Mouse (Mus musculus) embryonic facial prominence, embryonic 14.5 days (tissue): ENCODE measurements around the gene 4930469K13Rik. TPM values are rescaled to one million over a fixed set of nuclear protein-coding genes. Genes with fewer than 3 reads are reported as not detected.

ENCODE experiments used
- ATAC-seq: fragments of 200-750 bp; cut with Nextera tagmentation; 2 replicates; pipeline ENCODE4 v1.8.0; 2017; ENCODE audit warnings: low read depth, moderate number of reproducible peaks, moderate TSS enrichment
- DNase-seq: peaks from one replicate; pipeline ENCODE4 v3.0.0-alpha.2; 2015; ENCODE audit warnings: low spot score
- H3K27ac ChIP-seq: fragments of 300-500 bp; sonication (generic); replicated peaks from 2 replicates; pipeline ENCODE4 v1.5.1; 2014; ENCODE audit warnings: low read depth, mild to moderate bottlenecking, low read length, moderate library complexity
- H3K27me3 ChIP-seq: fragments of 300-500 bp; sonication (generic); replicated peaks from 2 replicates; pipeline ENCODE4 v1.6.1; 2014; ENCODE audit warnings: low read length; ENCODE audit not compliant: control insufficient read depth, insufficient read depth
- H3K36me3 ChIP-seq: fragments of 300-500 bp; sonication (generic); 2 replicates; pipeline ENCODE4 v1.6.1; 2014; ENCODE audit warnings: low read length, mixed read lengths; ENCODE audit not compliant: control insufficient read depth, insufficient read depth
- H3K4me1 ChIP-seq: fragments of 300-500 bp; sonication (generic); 2 replicates; pipeline ENCODE4 v1.6.1; 2014; ENCODE audit warnings: antibody characterized with exemption, low read length; ENCODE audit not compliant: control insufficient read depth, insufficient read depth
- H3K4me2 ChIP-seq: fragments of 300-500 bp; sonication (generic); 2 replicates; pipeline ENCODE4 v1.6.1; 2014; ENCODE audit warnings: low read depth, mild to moderate bottlenecking, low read length, moderate library complexity, mixed read lengths
- H3K4me3 ChIP-seq: fragments of 300-500 bp; sonication (generic); 2 replicates; pipeline ENCODE4 v1.5.1; 2014; ENCODE audit warnings: low read depth, mild to moderate bottlenecking, low read length
- H3K9ac ChIP-seq: fragments of 300-500 bp; sonication (generic); 2 replicates; pipeline ENCODE4 v1.6.1; 2014; ENCODE audit warnings: low read depth, mild to moderate bottlenecking, low read length, moderate library complexity, mixed read lengths
- H3K9me3 ChIP-seq: fragments of 300-500 bp; sonication (generic); 2 replicates; pipeline ENCODE4 v1.6.1; 2016; ENCODE audit warnings: low read length; ENCODE audit not compliant: control insufficient read depth
- WGBS: fragments of 180-500 bp; shearing (Covaris S2); extraction: QIAGEN DNeasy Blood & Tissue Kit; methylation state at CpG from one replicate; pipeline ENCODE4 v1.1.7; 2014; 5-methylcytosine and 5-hydroxymethylcytosine counted together
- polyA plus RNA-seq: library from polyadenylated mRNA; unstranded; fragments of >200 nt; fragmentation: Nextera tagmentation; extraction: Ambion mirVana; gene quantifications from 2 replicates; pipeline ENCODE4 v1.2.1, GENCODE M21; 2014

Gene 4930469K13Rik
- polyA plus RNA-seq, 1 experiment from 2014 or later, result 0.72 TPM

DNA sequence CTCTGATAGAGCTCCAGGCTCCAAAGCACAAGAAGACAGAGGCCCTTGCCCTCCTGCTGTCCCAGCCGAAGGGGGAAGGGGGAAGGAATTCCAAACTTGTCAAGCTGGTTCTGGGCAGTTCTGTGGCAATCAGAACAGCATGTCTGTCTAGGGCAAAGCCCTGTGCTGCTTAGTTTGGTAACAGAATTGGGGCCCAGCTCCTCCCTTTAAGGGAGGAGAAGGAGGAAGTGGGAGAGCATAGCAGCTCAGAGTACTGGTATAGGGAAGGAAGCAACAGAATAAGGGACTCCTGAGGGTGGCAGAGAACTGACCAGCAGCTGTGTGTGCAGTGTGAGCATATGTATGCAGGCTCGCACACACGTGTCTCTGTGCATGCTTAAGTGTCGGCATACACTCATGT lies 26.0 kb downstream of the 4930469K13Rik start:
- Histone ChIP-seq H3K9me3 (no peaks in the 10 kb centered on the region), H3K4me3 (no peak overlapping the region), H3K4me2 (no peak overlapping the region), H3K27me3 (no peaks in the 10 kb centered on the region), H3K27ac (no peak overlapping the region), H3K9ac (no peak overlapping the region), H3K36me3 (no peaks in the 10 kb centered on the region), H3K4me1 (no peaks in the 10 kb centered on the region)
- WGBS, result 49% methylated on average over 4 of the region's 4 CpGs
- ATAC-seq (peak; percentile 82; the same call in 1 of the 2 replicates), DNase-seq (peak; percentile 65)

DNA sequence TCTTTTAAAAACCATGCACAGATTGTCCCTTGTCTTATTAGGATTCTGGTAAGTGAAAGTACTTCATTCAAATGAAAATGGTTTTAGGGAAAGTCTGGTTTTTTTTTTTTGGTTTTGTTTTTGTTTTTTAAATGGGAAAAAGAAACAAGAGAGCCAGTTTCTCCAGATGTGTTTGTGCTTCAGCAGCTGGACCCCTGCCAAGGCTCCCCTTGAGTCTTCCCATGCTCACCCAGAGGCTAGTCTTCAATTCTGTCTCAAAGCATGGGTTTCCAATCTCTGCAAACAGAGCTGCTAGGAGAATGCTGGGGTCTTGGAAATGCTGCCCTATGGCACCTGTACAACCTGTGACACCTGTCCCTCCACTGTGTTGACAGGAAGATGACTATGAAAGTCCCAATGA lies 27.8 kb downstream of the 4930469K13Rik start:
- Histone ChIP-seq H3K4me1 (no peaks in the 10 kb centered on the region), H3K9me3 (no peaks in the 10 kb centered on the region), H3K4me3 (no peak overlapping the region), H3K36me3 (no peaks in the 10 kb centered on the region), H3K4me2 (no peak overlapping the region), H3K27me3 (no peaks in the 10 kb centered on the region), H3K27ac (no peak overlapping the region), H3K9ac (no peak overlapping the region)
- ATAC-seq (no peak), DNase-seq (peak; percentile 43)

- Histone ChIP-seq H3K27me3 (no peaks in the 10 kb centered on the region), H3K4me1 (peaks cover 9% of the 10 kb centered on the region), H3K9ac (no peak overlapping the region), H3K4me2 (0 out of 2 replicates have a peak overlapping the region, but pooled peaks have one; percentile 7), H3K4me3 (no peak overlapping the region), H3K9me3 (no peaks in the 10 kb centered on the region), H3K36me3 (no peaks in the 10 kb centered on the region), H3K27ac (no peak overlapping the region; the same call in 1 of the 2 replicates)
- whole genome bisulfite sequencing, result 49% methylated on average over 5 of the region's 5 CpGs
- DNase-seq (peak; percentile 17), ATAC-seq (no peak; the same call in 1 of the 2 replicates)
These were observed 34.5 kb downstream of the 4930469K13Rik start for GRCm38 (mm10) chr11:34063702-34064485.

DNA sequence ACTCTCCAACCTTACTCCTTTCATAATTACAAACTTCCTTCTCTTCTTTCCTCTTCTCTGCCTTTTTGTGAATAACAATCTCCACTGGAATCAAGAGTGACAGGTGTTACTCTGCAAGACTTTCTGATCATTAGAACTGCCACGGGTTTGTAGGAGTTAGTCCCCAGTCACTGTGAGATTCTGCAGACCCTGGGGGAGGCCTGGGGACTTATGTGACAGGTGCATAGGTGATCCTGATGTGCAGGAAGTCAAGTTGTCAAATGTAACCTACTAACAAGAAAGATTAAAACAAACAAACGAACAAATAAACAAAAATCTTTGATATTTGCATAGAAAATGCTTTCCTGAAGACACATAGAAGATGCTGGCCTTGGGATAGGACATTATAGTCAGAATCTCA lies 35.1 kb downstream of the 4930469K13Rik start:
- no peak for ATAC-seq
- peaks cover 9% of the 10 kb centered on the region for H3K4me1 ChIP-seq
- no peak overlapping the region for H3K4me2 ChIP-seq
- no peak overlapping the region for H3K4me3 ChIP-seq
- WGBS, result 56% methylated on average over 2 of the region's 2 CpGs
- no peaks in the 10 kb centered on the region for H3K9me3 ChIP-seq
- DNase-seq, result no peak
- no peak overlapping the region for H3K27ac ChIP-seq
- H3K27me3 ChIP-seq, result no peaks in the 10 kb centered on the region
- H3K9ac ChIP-seq, result no peak overlapping the region
- H3K36me3 ChIP-seq, result no peaks in the 10 kb centered on the region

DNA sequence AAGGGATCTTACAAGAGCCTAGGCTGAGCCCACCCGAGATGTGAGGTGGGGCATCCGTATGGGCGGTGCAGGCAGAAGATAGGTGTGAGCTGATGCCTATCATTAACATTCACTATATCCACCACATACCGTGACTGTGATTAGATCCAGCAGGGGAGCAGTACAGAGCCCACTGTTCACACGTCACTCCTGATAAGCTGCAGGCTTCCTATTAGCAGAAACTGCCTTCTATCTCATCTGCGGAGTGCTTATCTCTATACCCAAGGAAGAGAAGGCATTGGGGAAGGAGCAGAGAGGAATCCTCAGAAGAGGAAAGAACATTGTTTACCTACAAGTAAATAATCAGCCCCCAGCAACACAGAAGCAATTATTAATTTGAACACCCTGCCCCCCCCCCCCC lies 36.6 kb downstream of the 4930469K13Rik start:
- H3K9me3 ChIP-seq, result no peaks in the 10 kb centered on the region
- H3K4me3 ChIP-seq, result no peak overlapping the region
- H3K36me3 ChIP-seq, result no peaks in the 10 kb centered on the region
- DNase-seq, result no peak
- 63% methylated on average over 6 of the region's 6 CpGs for WGBS
- H3K9ac ChIP-seq, result no peak overlapping the region
- H3K27me3 ChIP-seq, result no peaks in the 10 kb centered on the region
- no peak overlapping the region for H3K4me2 ChIP-seq
- no peak overlapping the region for H3K27ac ChIP-seq
- ATAC-seq, result no peak
- peaks cover 9% of the 10 kb centered on the region for H3K4me1 ChIP-seq

- DNase-seq (no peak), ATAC-seq (no peak)
- Histone ChIP-seq H3K27me3 (no peaks in the 10 kb centered on the region), H3K9me3 (no peaks in the 10 kb centered on the region), H3K27ac (no peak overlapping the region), H3K9ac (no peak overlapping the region), H3K4me2 (no peak overlapping the region), H3K36me3 (no peaks in the 10 kb centered on the region), H3K4me1 (peaks cover 6% of the 10 kb centered on the region), H3K4me3 (no peak overlapping the region)
- WGBS, result 78% methylated on average over 6 of the region's 6 CpGs
These were observed 39.4 kb downstream of the 4930469K13Rik start for GRCm38 (mm10) chr11:34058960-34059359.

DNA sequence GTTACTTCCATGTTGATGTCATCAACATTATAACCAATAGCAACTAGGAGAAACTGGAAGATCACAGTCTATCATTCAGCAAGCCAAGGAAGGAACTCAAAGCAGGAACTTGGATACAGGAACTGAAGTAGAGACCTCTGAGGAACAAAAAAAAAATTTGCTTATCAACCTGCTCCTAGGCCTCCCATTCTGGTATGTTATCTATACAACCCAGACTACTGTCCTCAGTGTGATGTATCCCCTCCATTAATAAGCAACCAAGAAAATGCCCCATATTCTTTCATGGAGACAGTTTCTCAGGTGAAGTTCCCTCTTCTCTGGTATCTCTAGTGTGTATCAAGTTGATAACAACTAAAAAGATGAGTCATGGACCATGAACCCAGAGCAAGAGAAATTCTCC lies 40.0 kb downstream of the 4930469K13Rik start:
- no peak overlapping the region for H3K27ac ChIP-seq
- ATAC-seq (no peak), DNase-seq (no peak)

DNA sequence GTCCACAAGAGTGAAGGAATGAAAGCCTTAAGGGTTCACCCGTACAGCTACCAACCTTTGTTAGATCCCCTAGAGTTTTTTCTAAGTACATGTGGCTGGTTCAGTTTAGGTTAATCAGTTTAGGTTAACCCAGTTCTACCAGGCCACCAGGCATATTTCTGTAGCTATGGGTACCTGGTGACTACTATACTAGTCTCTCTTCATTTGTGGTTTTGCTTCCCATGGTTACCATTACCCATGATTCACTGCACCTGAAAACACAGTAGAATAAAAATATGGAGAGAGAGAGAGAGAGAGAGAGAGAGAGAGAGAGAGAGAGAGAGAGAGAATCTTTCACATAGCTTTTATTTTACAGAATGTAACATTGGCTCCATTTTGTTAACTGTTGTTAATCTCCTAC lies 41.6 kb downstream of the 4930469K13Rik start:
- no peaks in the 10 kb centered on the region for H3K36me3 ChIP-seq
- H3K4me2 ChIP-seq, result no peak overlapping the region
- H3K9ac ChIP-seq, result no peak overlapping the region
- DNase-seq, result no peak
- no peak overlapping the region for H3K4me3 ChIP-seq
- H3K9me3 ChIP-seq, result no peaks in the 10 kb centered on the region
- ATAC-seq, result no peak
- WGBS, result 79% methylated on average over 1 of the region's 1 CpGs
- no peaks in the 10 kb centered on the region for H3K27me3 ChIP-seq
- H3K27ac ChIP-seq, result no peak overlapping the region
- H3K4me1 ChIP-seq, result no peaks in the 10 kb centered on the region

More for the DNA sequence above, 40.0 kb downstream of the 4930469K13Rik start:
- no peak overlapping the region for H3K4me2 ChIP-seq
- H3K9ac ChIP-seq, result no peak overlapping the region
- H3K27me3 ChIP-seq, result no peaks in the 10 kb centered on the region
- no peaks in the 10 kb centered on the region for H3K4me1 ChIP-seq
- H3K4me3 ChIP-seq, result no peak overlapping the region
- H3K9me3 ChIP-seq, result no peaks in the 10 kb centered on the region
- H3K36me3 ChIP-seq, result no peaks in the 10 kb centered on the region
